Comparison of ENCODE assay signal across 27 mouse cellular contexts in genomic region chr5:132702573-132702972, GRCm38 (mm10).
"Had no signal": no experiment of that assay in that cellular context is flagged by ENCODE, and none has a peak within 500 bp of the region (broad histone marks: within the 10 kb centered on the region; RNA-seq: fewer than 3 reads in every experiment).

No protein-coding gene starts in this region.

- H3K9me3 ChIP-seq: heart, embryonic 12.5 days; hindbrain, embryonic 10.5 days; hindbrain, embryonic 12.5 days; hindbrain, embryonic 15.5 days; kidney, embryonic 15.5 days; limb, embryonic 10.5 days; limb, embryonic 12.5 days; liver, embryonic 13.5 days; liver, embryonic 15.5 days had no signal

- ATAC-seq: hindbrain, postnatal 0 days; liver, postnatal 0 days had no signal

- H3K4me1 ChIP-seq: heart, embryonic 12.5 days; hindbrain, embryonic 10.5 days; hindbrain, embryonic 12.5 days; hindbrain, embryonic 15.5 days; kidney, embryonic 15.5 days; limb, embryonic 10.5 days; limb, embryonic 12.5 days; liver, embryonic 13.5 days; liver, embryonic 15.5 days had no signal

- H3K36me3 ChIP-seq: heart, embryonic 12.5 days; hindbrain, embryonic 10.5 days; hindbrain, embryonic 12.5 days; hindbrain, embryonic 15.5 days; kidney, embryonic 15.5 days; limb, embryonic 10.5 days; limb, embryonic 12.5 days; liver, embryonic 13.5 days; liver, embryonic 15.5 days had no signal

- DNase-seq: gastrocnemius, adult 2 months; gastrocnemius, postnatal 10 days; gastrocnemius, postnatal 25 days; heart, adult 2 months; heart, postnatal 10 days; heart, postnatal 4 days; kidney, adult 11 months; kidney, adult 2 months; kidney, adult 9 months; kidney, postnatal 25 days; kidney, postnatal 4 days; liver; liver, embryonic 13.5 days; liver, postnatal 0 days had no signal

- H3K9ac ChIP-seq: heart, embryonic 12.5 days; hindbrain, embryonic 12.5 days; hindbrain, embryonic 15.5 days; kidney, embryonic 15.5 days; limb, embryonic 12.5 days; liver, embryonic 13.5 days; liver, embryonic 15.5 days; liver, postnatal 0 days had no signal

- H3K4me2 ChIP-seq: heart, embryonic 12.5 days; hindbrain, embryonic 12.5 days; hindbrain, embryonic 15.5 days; kidney, embryonic 15.5 days; limb, embryonic 12.5 days; liver, embryonic 11.5 days; liver, embryonic 13.5 days; liver, embryonic 15.5 days had no signal

- H3K27me3 ChIP-seq: heart, embryonic 12.5 days; hindbrain, embryonic 12.5 days; hindbrain, embryonic 15.5 days; kidney, embryonic 15.5 days; limb, embryonic 12.5 days; liver, embryonic 13.5 days; liver, embryonic 15.5 days had no signal

- H3K27ac ChIP-seq: gastrocnemius, adult 2 months; heart, adult 2 months; hindbrain, embryonic 10.5 days; hindbrain, embryonic 12.5 days; hindbrain, embryonic 15.5 days; hindbrain, postnatal 0 days; kidney, embryonic 15.5 days; kidney, postnatal 0 days; layer of hippocampus, adult 2 months; left cerebral cortex, adult 2 months; limb, embryonic 10.5 days; limb, embryonic 12.5 days; liver, embryonic 13.5 days; liver, embryonic 15.5 days had no signal

- H3K4me3 ChIP-seq: gastrocnemius, adult 2 months; heart, adult 2 months; heart, embryonic 12.5 days; hindbrain, embryonic 10.5 days; hindbrain, embryonic 12.5 days; hindbrain, embryonic 15.5 days; kidney, embryonic 15.5 days; layer of hippocampus, adult 2 months; left cerebral cortex, adult 2 months; limb, embryonic 10.5 days; limb, embryonic 12.5 days; liver, embryonic 13.5 days; liver, embryonic 15.5 days had no signal
